Mouse (Mus musculus): ENCODE data around the gene Coa3.

Coa3 gene

DNA sequence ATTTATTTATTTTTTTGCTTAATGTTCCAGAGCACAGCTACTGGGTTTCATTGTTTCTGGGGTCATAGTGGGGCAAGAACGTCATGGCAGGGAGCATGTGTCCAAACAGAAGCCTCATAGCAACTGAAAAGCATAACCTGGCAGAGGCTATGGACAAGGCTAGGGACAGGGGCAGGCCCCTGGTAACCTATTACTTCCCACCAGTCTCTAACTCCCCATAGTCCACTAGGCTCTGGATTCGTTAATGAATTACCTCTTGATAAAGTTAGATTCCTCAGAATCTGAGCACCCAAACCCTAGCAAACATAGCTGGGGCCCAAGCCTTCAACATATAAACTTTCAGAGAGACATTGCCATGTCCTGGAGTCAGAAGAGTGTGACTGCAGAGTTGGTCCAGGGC lies 27.9 kb downstream of the Coa3 start:
- no peak for DNase-seq (ENCODE audit: low spot score in 2 of 2)

DNA sequence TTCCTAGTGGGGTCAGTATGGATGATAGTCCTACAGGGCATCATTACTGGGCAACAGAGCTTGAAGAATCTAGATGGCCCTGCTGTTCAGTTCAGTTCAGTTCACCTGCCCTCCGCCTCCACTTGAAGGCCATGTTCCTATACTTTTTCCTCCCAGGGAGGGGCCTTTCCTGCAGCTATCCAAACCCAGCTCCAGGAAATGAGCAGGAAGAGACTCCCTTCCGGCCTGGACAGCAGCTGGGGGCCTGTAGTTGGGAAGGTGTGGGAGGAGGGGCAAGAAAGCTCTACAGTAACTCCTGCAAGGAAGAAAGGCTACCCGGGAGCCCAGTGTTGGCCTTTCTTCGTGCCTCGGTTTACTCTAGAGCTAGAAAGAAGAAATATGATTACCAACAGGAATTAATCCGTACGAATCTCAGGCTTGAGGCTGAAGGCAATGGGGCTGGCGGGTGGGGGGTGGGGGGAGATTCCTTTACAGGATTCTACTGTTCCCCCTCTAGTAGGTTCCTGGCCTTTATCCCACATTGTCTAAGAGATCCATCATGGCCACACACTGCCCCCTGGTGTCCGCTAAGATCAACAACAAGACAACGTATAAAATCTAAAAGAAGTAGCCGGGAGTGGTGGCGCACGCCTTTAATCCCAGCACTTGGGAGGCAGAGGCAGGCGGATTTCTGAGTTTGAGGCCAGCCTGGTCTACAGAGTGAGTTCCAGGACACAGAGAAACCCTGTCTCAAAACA lies 30.5 kb downstream of the Coa3 start:
- no peak for DNase-seq (ENCODE audit: low spot score in 2 of 2)

GRCm38 (mm10) chr11:101247521-101248030 lies 31.3 kb downstream of the Coa3 start:
- no peak for DNase-seq (ENCODE audit: low spot score in 2 of 2)

DNA sequence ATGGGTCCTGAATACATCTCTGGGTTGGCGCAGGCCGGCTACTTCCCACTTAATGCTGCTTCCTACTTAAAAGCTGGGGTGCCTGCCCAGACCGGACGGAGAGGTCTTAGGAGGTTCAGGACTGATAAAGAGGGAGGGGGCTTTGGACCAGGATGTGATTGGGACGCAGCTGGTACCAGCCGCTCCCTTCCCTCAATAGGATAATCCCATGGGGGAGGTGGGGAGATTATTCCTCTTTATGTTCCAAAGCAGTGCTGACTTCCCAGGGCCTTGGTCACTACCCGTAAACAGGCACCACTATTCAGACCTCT lies 32.3 kb downstream of the Coa3 start:
- no peak for DNase-seq (ENCODE audit: low spot score in 2 of 2)

DNA sequence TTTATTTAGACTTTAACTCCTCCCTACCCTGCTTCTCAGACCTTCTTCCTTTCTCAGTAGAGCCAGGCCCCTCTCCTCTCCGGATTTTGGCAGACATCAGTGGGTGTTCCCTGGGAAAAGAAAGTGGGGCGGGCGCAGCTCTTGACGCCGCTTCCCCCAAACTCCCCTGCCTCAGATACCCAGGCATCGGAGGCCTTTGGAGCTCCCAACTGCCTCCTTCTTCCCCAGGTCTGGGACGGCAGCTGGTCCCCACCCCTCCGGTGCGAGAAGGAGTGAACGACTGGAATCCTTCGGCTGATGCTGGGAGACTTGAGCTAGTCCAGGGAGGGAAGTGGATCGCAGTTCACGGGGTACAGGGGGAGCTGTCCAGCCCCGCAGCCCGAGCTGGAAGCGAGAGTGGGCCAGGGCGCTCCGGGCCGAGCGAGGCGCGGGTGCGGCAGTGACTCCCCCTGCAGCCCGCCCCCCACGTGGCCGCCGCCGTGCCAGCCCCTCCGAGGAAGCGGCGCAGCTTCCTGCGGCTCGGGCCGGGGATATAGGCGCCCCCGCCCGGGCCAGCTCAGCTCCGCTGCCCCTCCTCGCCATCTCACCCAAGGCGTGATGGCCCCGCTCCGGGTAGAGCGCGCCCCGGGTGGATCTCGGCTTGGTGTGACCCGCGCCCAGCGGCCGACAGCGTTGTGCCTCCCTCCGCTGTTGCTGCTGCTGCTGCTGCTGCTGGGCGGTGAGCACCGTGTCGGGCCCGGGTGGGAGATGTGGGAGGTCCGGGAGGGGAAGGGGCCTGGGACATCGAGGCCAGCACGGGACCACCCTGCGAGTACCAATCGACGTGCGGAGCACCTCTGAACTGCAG lies 32.8 kb downstream of the Coa3 start, which contains the start of gene Ramp2:
Gene Ramp2, plus strand, starts transcription at position 174 of the 847 bp plus-strand sequence.
- no peak for DNase-seq (ENCODE audit: low spot score in 2 of 2)

- DNase-seq (ENCODE audit: low spot score in 2 of 2): no peak
These were observed 33.8 kb downstream of the Coa3 start for GRCm38 (mm10) chr11:101245071-101245470.

DNA sequence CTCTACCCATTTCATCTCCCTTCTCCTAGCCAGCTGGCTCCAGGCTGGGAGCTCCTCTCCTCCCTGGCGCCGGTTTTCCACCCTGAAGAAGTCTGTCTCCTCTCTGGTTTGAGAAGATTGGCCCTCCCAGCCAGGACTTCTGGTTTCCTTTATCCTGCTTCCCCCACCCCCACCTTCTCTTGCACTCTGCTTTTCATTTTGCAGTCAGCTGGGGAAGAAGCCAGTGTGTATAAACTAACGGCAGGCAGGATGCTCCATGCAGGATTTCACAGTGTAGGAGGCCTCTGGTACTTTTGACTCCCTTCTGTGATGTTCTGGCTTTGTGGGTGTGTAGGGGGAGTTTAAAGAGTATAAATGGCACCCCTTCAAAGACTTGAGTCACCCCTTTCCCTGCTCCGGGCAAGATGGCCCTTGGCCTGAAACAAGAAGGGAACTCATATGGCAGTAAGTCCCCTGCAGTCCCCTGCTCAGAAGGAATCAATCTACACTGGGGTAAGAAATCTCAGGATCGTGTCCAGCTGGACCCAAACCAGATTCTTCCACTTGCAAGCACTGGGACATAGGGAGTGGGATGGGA lies 40.8 kb downstream of the Coa3 start:
- no peak for DNase-seq (ENCODE audit: low spot score in 2 of 2)

- DNase-seq (ENCODE audit: low spot score in 2 of 2): no peak
These were observed 42.1 kb downstream of the Coa3 start for GRCm38 (mm10) chr11:101236782-101237181.

- no peak for DNase-seq (ENCODE audit: low spot score in 2 of 2)
These were observed 43.5 kb downstream of the Coa3 start for GRCm38 (mm10) chr11:101235429-101235828.

- no peak for DNase-seq (ENCODE audit: low spot score in 2 of 2)
These were observed 44.8 kb downstream of the Coa3 start for GRCm38 (mm10) chr11:101234124-101234523.

DNA sequence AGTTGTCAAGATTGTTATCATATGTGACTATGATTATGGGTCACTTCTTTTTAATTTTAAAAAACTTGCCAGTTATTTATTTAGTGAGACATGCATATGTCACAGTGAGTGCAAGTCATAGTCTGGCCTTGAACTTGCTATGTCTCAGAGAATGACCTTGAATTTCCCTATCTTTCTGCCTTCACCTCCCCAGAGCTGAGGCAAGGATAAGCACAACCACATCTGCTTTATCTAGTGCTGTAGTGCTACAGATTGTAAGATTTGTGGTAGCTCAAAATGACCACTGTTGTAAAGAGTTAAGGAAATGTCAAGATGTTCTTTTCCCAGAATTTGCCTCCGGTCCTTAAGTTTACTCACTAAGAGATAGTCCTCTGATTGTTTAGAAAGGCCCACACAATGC lies 45.7 kb downstream of the Coa3 start:
- DNase-seq (ENCODE audit: low spot score in 2 of 2): no peak

DNA sequence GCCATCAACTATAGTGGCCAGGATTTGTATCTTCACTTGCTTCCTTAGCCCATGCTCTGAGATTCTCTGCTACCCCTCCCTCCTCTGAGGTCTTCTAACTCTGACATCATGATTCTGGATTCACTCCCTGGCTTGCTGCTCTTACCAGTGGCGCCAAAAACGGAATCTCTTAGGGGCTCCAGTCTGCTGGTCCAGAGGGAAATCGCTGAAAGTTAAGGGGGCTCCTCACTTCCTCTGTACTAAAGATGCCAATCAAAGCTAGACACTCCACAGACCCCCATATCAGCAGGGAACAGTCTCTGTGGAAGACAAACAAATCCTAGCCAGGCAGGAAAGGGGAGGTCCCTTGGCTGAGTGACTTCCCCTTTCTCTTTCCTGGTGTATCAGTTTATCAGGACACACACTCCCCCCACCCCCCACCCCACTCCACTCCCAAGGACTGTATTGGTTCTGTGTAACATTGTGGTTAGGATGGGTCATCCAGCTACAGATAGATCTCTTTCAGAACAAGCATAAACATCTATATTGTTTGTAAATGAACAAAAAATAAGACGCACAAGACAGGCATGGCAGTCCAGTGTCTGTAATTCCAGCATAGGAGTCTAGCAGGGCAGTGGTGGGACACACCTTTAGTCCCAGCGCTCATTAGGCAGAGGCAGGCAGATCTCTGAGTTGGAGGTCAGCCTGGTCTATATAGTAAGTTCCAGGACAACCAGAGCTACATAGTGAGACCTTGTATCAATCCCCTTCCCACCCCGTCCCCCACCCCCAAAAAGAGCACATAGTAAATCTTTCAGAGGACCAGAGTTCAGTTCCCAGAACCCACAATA lies 46.7 kb downstream of the Coa3 start:
- no peak for DNase-seq (ENCODE audit: low spot score in 2 of 2)

DNA sequence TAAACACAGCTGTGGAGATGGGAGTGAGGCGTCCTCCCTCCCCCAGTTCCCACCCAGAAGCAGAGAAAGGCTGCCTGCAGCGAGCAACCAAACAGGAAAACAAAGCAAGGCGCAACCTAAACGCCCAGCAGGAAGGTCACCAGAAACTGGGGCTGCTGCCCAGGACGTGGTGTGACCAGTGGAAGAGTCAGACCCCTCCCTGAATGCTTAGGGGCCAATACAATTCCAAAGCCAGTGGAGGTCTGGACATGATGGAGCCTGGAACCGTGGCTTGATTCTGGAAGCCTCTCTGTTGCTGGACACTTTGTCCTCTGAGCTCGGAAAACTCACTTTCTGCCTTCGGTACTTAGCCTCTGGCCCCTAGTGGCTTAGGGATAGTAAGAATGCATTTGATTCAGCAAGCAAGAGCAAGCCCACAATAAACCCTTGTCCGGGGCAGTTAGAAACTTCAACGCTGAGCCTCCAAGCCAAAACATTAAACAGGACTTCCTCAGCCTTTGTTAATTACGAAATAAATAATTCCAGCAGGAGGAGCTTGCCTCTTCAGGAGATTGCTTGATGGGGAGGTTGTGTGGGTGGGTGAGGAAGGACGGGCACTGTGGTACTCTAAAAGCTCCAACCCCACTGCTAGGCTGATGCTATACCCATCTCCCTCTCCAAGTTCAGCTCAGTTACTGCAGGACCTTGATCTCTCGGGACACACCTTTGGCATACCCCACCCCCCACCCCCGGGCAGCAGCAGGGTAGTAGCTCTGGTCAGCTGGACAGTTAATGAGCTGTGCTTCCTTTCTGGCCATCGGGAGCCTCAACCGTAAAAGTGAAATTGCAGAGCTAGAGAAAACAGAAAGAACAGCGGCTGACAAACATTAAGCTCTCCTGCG lies 47.7 kb downstream of the Coa3 start:
- DNase-seq (ENCODE audit: low spot score in 2 of 2): no peak

DNA sequence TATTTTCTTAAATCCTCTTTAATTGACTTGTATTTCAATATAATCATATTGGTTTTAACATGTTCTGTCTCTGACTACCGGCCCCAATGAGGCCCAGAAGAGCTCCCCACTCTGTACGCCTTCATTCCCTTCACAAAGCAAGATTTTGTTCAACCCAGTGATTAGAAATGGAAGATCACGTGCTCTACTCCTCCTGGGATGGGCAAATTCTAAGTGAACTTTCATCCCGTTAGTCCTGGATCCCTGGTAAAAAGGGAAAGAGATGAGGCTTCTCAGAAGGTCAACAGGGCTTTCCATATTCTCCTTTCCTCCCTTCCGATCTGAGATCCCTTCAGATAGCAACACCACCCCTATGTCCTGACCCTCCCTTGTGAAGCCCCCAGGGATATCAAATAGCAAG lies 48.4 kb downstream of the Coa3 start:
- no peak for DNase-seq (ENCODE audit: low spot score in 2 of 2)

DNA sequence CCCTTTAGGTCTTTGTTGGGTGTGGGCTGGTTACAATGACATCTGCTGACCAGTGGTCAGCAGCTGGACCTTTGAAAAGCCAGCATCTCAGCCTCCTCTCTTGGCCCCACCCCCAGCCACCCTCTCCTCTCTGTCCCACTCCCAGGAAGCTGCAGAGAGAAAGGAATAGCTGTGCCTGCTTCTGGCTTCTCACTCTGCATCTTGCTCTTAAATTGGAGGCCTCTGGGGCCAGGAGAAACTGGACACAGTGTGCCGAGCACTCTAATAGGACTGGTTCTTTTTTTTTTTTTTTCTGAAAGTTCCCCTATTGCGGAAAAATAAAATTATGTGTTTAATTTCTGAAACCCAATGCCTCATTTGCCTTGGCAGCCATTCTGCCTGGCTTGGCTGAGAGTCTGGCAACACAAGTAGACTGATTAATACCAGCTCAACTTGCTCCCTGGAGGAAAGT lies 48.8 kb downstream of the Coa3 start:
- no peak for DNase-seq (ENCODE audit: low spot score in 2 of 2)

DNA sequence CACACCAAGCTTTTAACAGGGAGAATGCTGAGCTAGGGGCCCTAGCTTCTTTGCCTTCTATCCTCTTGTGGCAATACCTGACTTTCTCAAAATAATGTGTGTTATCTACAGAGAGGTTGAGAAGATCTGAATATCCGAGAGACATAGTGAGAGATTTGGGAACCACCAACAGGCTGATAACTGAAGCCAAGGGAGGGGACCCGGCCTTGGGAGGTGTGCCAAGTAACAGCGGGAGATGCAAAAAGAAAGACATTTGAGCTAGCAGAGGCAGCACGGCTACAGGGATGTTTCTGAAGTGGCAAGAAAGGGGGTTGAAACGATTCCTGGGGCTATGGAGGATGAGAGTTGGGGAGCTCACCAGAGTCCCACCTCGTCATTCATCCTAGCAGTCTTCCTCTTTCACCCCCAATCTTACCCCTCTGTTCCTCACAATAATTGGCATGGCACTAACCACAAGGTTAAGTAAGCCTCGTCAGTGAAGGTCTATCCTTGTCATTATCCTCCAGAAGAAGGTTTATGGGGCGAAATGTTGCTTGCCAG lies 49.5 kb downstream of the Coa3 start:
- DNase-seq (ENCODE audit: low spot score in 2 of 2): no peak
